Mouse (Mus musculus): ENCODE measurements around the gene Nfe2. TPM values are rescaled to one million over a fixed set of nuclear protein-coding genes. Genes with fewer than 3 reads are reported as not detected.
"Not testable (repeated sequence)": the region's sequence is repeated elsewhere in the genome, so short reads cannot be mapped to it uniquely, and the experiment has no call there.

Gene Nfe2
- polyA plus RNA-seq, 1 experiment from 2014 or later, result 4.3 TPM

DNA sequence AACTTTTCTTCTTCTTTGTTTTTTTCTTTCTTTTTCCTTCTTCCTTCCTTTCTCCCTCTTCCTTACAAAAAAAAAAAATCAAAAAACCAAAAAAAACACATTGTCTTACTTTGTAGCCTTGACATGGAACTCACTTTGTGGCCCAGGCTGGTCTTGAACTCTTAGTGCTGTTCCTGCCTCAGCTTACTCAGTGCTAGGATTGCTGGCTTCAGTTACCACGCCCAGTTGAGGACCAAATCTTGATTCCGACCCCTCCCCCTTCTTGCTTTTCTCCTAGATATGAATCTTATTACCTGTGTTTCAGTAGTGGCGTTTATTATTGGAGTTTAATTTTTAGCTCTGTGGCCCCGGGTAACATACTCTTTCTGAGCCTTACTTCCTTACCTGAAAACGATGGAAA is 959 bp upstream of the Nfe2 start:
- H3K27ac ChIP-seq (ENCODE audit: low read length), result no peak overlapping the region
- H3K9me3 ChIP-seq (ENCODE audit: control insufficient read depth, low read length), result no peaks in the 10 kb centered on the region
- whole genome bisulfite sequencing, result 83% methylated on average over 5 of the region's 5 CpGs
- no peak overlapping the region for H3K9ac ChIP-seq (ENCODE audit: low read length)
- peaks cover 15% of the 10 kb centered on the region for H3K4me1 ChIP-seq (replicated peaks; ENCODE audit: control insufficient read depth, insufficient read depth, low read length)
- no peak for ATAC-seq (ENCODE audit: low read depth)
- H3K27me3 ChIP-seq (ENCODE audit: control insufficient read depth, insufficient read depth, low read depth, low read length), result peaks cover 3% of the 10 kb centered on the region; the same call in 1 of the 2 replicates
- no peaks in the 10 kb centered on the region for H3K36me3 ChIP-seq (ENCODE audit: control insufficient read depth, insufficient read depth, low read length)
- H3K4me2 ChIP-seq (ENCODE audit: low read depth, low read length), result no peak overlapping the region
- no peak overlapping the region for H3K4me3 ChIP-seq (ENCODE audit: low read length)

DNA sequence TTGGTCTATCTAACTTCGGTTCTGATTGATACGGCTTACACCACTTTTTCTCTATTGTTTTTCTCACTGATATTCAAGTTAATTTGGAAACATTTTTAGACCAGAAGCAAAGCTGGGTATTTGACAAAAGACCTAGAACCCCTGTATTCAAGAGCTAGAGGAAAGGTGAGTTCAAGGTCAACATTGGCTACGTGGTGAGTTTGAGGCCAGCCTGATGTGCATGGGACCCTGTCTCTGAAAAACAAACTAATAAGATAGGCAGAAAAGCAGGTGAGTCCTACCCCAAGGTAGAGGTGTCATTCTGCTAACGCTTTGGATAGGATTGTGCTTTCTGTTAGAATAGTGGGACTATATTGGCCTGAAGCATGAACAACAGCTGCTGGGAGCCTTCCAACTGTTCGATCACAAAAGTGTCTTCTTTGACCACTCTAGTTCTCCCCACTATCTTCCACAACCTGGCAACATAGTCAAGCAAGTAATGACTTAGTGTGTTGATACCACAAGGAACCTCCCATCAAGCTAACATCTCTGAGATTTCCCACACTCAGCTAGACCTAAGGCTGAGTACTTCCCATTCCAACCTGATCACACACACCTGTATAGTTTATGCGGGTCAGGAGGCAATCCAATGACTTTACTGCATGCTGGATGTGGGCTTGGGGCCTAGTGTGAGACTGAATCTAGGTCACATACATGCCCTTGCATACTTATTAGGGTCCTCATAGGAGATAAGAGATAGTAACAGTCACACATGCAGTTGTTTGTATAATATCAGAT is 1.8 kb downstream of the Nfe2 start:
- ATAC-seq (ENCODE audit: low read depth), result no peak
- Histone ChIP-seq H3K4me2 (ENCODE audit: low read depth, low read length) (no peak overlapping the region), H3K4me1 (replicated peaks; ENCODE audit: control insufficient read depth, insufficient read depth, low read length) (peaks cover 15% of the 10 kb centered on the region), H3K9me3 (ENCODE audit: control insufficient read depth, low read length) (no peaks in the 10 kb centered on the region), H3K9ac (ENCODE audit: low read length) (no peak overlapping the region), H3K27me3 (ENCODE audit: control insufficient read depth, insufficient read depth, low read depth, low read length) (peaks cover 3% of the 10 kb centered on the region; the same call in 1 of the 2 replicates), H3K27ac (ENCODE audit: low read length) (no peak overlapping the region), H3K4me3 (ENCODE audit: low read length) (no peak overlapping the region), H3K36me3 (ENCODE audit: control insufficient read depth, insufficient read depth, low read length) (no peaks in the 10 kb centered on the region)
- 84% methylated on average over 6 of the region's 6 CpGs for WGBS

GRCm38 (mm10) chr15:103255169-103255568 is 3.0 kb downstream of the Nfe2 start:
- Histone ChIP-seq H3K9me3 (ENCODE audit: control insufficient read depth, low read length) (no peaks in the 10 kb centered on the region), H3K4me1 (replicated peaks; ENCODE audit: control insufficient read depth, insufficient read depth, low read length) (peaks cover 15% of the 10 kb centered on the region), H3K27me3 (ENCODE audit: control insufficient read depth, insufficient read depth, low read depth, low read length) (peaks cover 3% of the 10 kb centered on the region; the same call in 1 of the 2 replicates), H3K4me2 (ENCODE audit: low read depth, low read length) (peak overlapping the region; percentile 87), H3K27ac (ENCODE audit: low read length) (peak overlapping the region; percentile 28; the same call in 1 of the 2 replicates), H3K9ac (ENCODE audit: low read length) (peak overlapping the region; percentile 74), H3K4me3 (ENCODE audit: low read length) (peak overlapping the region; percentile 51), H3K36me3 (ENCODE audit: control insufficient read depth, insufficient read depth, low read length) (no peaks in the 10 kb centered on the region)
- under 1% methylated on average over 25 of the region's 25 CpGs for WGBS
- peak; percentile 60 for ATAC-seq (ENCODE audit: low read depth)

GRCm38 (mm10) chr15:103253352-103253751 is 4.9 kb downstream of the Nfe2 start:
- no peak overlapping the region for H3K27ac ChIP-seq (ENCODE audit: low read length)
- H3K4me2 ChIP-seq (ENCODE audit: low read depth, low read length), result no peak overlapping the region
- H3K9ac ChIP-seq (ENCODE audit: low read length), result no peak overlapping the region
- H3K36me3 ChIP-seq (ENCODE audit: control insufficient read depth, insufficient read depth, low read length), result peaks cover 7% of the 10 kb centered on the region
- H3K4me3 ChIP-seq (ENCODE audit: low read length), result no peak overlapping the region
- ATAC-seq (ENCODE audit: low read depth), result no peak
- peaks cover 13% of the 10 kb centered on the region for H3K4me1 ChIP-seq (replicated peaks; ENCODE audit: control insufficient read depth, insufficient read depth, low read length)
- no peaks in the 10 kb centered on the region for H3K9me3 ChIP-seq (ENCODE audit: control insufficient read depth, low read length)
- H3K27me3 ChIP-seq (ENCODE audit: control insufficient read depth, insufficient read depth, low read depth, low read length), result peaks cover 3% of the 10 kb centered on the region; the same call in 1 of the 2 replicates
- WGBS, result 100% methylated on average over 1 of the region's 1 CpGs

GRCm38 (mm10) chr15:103252660-103253059 is 5.5 kb downstream of the Nfe2 start:
- 73% methylated on average over 3 of the region's 3 CpGs for WGBS
- Histone ChIP-seq H3K4me1 (replicated peaks; ENCODE audit: control insufficient read depth, insufficient read depth, low read length) (peaks cover 10% of the 10 kb centered on the region), H3K4me3 (ENCODE audit: low read length) (no peak overlapping the region), H3K36me3 (ENCODE audit: control insufficient read depth, insufficient read depth, low read length) (peaks cover 14% of the 10 kb centered on the region), H3K9ac (ENCODE audit: low read length) (no peak overlapping the region), H3K4me2 (ENCODE audit: low read depth, low read length) (no peak overlapping the region), H3K27ac (ENCODE audit: low read length) (no peak overlapping the region), H3K27me3 (ENCODE audit: control insufficient read depth, insufficient read depth, low read depth, low read length) (peaks cover 3% of the 10 kb centered on the region; the same call in 1 of the 2 replicates), H3K9me3 (ENCODE audit: control insufficient read depth, low read length) (no peaks in the 10 kb centered on the region)
- no peak for ATAC-seq (ENCODE audit: low read depth)

DNA sequence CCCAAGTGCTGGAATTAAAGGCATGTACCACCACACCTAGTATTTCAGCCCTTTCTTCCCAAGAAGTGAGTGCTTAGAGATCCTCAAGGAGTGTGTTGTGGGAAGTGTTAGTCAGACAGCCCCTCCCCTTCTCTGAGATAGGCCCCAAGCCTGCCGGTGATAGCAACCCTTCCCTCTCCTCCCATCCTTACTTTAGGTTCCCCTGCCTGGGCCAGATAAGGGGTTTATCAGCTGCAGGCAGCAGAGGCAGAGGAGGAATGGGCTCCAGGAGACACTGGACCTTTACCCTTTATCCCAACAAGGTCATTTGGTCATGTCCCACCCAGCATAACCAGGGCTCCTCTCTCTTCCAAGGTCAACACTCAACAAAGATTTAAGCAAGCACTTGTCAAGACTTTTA is 6.6 kb downstream of the Nfe2 start:
- no peak for ATAC-seq (ENCODE audit: low read depth)
- H3K27ac ChIP-seq (ENCODE audit: low read length), result no peak overlapping the region
- H3K9ac ChIP-seq (ENCODE audit: low read length), result no peak overlapping the region
- no peaks in the 10 kb centered on the region for H3K9me3 ChIP-seq (ENCODE audit: control insufficient read depth, low read length)
- peaks cover 3% of the 10 kb centered on the region; the same call in 1 of the 2 replicates for H3K27me3 ChIP-seq (ENCODE audit: control insufficient read depth, insufficient read depth, low read depth, low read length)
- H3K4me2 ChIP-seq (ENCODE audit: low read depth, low read length), result no peak overlapping the region
- peaks cover 25% of the 10 kb centered on the region for H3K36me3 ChIP-seq (ENCODE audit: control insufficient read depth, insufficient read depth, low read length)
- WGBS, result 29% methylated on average over 1 of the region's 1 CpGs
- no peak overlapping the region for H3K4me3 ChIP-seq (ENCODE audit: low read length)
- peaks cover 10% of the 10 kb centered on the region for H3K4me1 ChIP-seq (replicated peaks; ENCODE audit: control insufficient read depth, insufficient read depth, low read length)

- 16% methylated on average over 2 of the region's 2 CpGs for WGBS
- Histone ChIP-seq H3K36me3 (ENCODE audit: control insufficient read depth, insufficient read depth, low read length) (peaks cover 35% of the 10 kb centered on the region), H3K4me3 (ENCODE audit: low read length) (no peak overlapping the region), H3K27ac (ENCODE audit: low read length) (no peak overlapping the region), H3K4me1 (replicated peaks; ENCODE audit: control insufficient read depth, insufficient read depth, low read length) (peaks cover 7% of the 10 kb centered on the region), H3K27me3 (ENCODE audit: control insufficient read depth, insufficient read depth, low read depth, low read length) (peaks cover 3% of the 10 kb centered on the region; the same call in 1 of the 2 replicates), H3K9ac (ENCODE audit: low read length) (no peak overlapping the region), H3K4me2 (ENCODE audit: low read depth, low read length) (no peak overlapping the region), H3K9me3 (ENCODE audit: control insufficient read depth, low read length) (no peaks in the 10 kb centered on the region)
- 0 out of 2 replicates have a peak, but pooled peaks have one; percentile 16 for ATAC-seq (ENCODE audit: low read depth)
These were observed 7.9 kb downstream of the Nfe2 start for GRCm38 (mm10) chr15:103250195-103250740.

DNA sequence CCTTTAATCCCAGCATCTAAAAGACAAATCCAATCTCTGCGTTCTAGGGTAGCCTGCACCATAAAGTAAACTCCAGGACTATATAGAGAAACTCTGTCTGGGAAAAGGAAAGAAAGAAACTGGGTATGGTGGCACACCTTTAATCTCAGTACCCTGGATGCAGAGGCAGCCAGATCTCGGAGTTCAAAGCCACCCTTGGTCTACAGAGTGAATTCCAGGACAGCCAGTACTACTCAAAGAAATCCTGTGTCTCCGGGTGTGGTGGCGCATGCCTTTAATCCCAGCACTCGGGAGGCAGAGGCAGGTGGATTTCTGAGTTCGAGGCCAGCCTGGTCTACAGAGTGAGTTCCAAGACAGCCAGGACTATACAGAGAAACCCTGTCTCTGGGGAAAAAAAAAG is 8.7 kb downstream of the Nfe2 start:
- H3K4me3 ChIP-seq (ENCODE audit: low read length); H3K4me2 ChIP-seq (ENCODE audit: low read depth, low read length); H3K27me3 ChIP-seq (ENCODE audit: control insufficient read depth, insufficient read depth, low read depth, low read length); H3K27ac ChIP-seq (ENCODE audit: low read length); ATAC-seq (ENCODE audit: low read depth); H3K4me1 ChIP-seq (replicated peaks; ENCODE audit: control insufficient read depth, insufficient read depth, low read length); H3K9me3 ChIP-seq (ENCODE audit: control insufficient read depth, low read length); H3K9ac ChIP-seq (ENCODE audit: low read length): not testable (repeated sequence)
- WGBS, result 81% methylated on average over 6 of the region's 6 CpGs
- peaks cover 39% of the 10 kb centered on the region for H3K36me3 ChIP-seq (ENCODE audit: control insufficient read depth, insufficient read depth, low read length)

DNA sequence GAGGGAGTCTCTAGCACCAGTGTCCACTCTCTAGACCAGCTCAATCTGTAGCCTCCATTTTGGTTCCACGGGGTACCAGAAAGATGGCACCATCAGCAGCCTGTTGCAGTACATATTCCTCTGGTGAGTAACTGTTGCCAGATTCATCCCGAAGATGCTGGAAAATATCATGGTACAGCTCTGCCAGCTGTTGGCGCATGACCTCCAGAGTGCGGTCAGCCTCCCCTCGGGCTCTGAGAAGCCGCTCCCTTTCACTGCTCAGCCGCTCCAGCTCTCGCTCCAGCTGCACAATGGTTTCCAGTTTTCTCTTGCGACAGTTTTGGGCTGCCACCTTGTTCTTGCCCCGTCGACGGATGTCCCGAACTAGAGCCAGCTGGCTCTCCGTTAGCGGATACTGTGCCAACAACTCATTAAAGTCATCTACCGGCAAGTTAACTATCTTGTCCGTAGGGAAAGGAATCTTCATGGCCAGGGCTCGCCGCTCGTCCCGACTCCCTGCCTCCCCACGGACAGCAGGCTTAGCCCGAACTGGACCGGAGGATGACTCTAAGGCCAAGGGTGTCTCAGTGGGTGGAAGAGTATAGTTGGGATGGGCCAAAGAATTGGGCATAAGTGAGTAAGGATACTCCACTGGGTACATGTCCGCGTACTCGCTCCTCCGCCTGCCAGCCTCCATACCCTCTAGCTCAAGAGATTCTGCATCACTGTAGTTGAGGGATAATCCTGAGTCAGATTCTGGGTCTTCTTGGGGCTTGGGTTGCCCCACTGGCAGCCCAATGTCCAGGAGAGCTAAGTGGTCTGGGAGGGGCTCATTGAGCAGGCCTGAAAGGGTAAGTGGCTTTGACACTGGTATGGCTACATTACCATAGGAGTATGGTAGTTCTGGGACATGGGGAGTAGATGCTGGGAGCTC is 9.5 kb downstream of the Nfe2 start:
- no peak overlapping the region for H3K4me3 ChIP-seq (ENCODE audit: low read length)
- ATAC-seq (ENCODE audit: low read depth), result peak; percentile 15; the same call in 1 of the 2 replicates
- no peak overlapping the region for H3K27ac ChIP-seq (ENCODE audit: low read length)
- H3K9me3 ChIP-seq (ENCODE audit: control insufficient read depth, low read length), result no peaks in the 10 kb centered on the region
- no peak overlapping the region for H3K4me2 ChIP-seq (ENCODE audit: low read depth, low read length)
- no peak overlapping the region for H3K9ac ChIP-seq (ENCODE audit: low read length)
- no peaks in the 10 kb centered on the region for H3K27me3 ChIP-seq (ENCODE audit: control insufficient read depth, insufficient read depth, low read depth, low read length)
- H3K36me3 ChIP-seq (ENCODE audit: control insufficient read depth, insufficient read depth, low read length), result peaks cover 41% of the 10 kb centered on the region
- WGBS, result 73% methylated on average over 28 of the region's 28 CpGs
- peaks cover 5% of the 10 kb centered on the region for H3K4me1 ChIP-seq (replicated peaks; ENCODE audit: control insufficient read depth, insufficient read depth, low read length)

Measured in lung, embryonic 16.5 days (tissue).